Mouse (Mus musculus) midbrain, postnatal 0 days (tissue): Measurements from ENCODE around the gene Gm45753. TPM values are rescaled to one million over a fixed set of nuclear protein-coding genes. Genes with fewer than 3 reads are reported as not detected.

Experiments
- ATAC-seq: fragments of 200-750 bp; cut with Nextera tagmentation; 2 replicates; pipeline ENCODE4 v1.8.0; 2017; ENCODE audit warnings: moderate number of reproducible peaks, mild to moderate bottlenecking, moderate TSS enrichment, moderate library complexity; ENCODE audit not compliant: low FRiP score
- DNase-seq: peaks from one replicate; pipeline ENCODE4 v3.0.0-alpha.2; 2015; ENCODE audit warnings: low spot score
- H3K27ac ChIP-seq: fragments of 300-500 bp; sonication (generic); 2 replicates; pipeline ENCODE4 v1.5.1; 2014; ENCODE audit warnings: low read depth, mild to moderate bottlenecking, low read length, mixed read lengths
- H3K27me3 ChIP-seq: fragments of 300-500 bp; sonication (generic); 2 replicates; pipeline ENCODE4 v1.6.1; 2014; ENCODE audit warnings: low read length, control low read depth, mixed read lengths; ENCODE audit not compliant: insufficient read depth
- H3K36me3 ChIP-seq: fragments of 300-500 bp; sonication (generic); 2 replicates; pipeline ENCODE4 v1.6.1; 2014; ENCODE audit warnings: low read length, control low read depth, mixed read lengths; ENCODE audit not compliant: insufficient read depth
- H3K4me1 ChIP-seq: fragments of 300-500 bp; sonication (generic); 2 replicates; pipeline ENCODE4 v1.6.1; 2014; ENCODE audit warnings: mild to moderate bottlenecking, control low read depth, antibody characterized with exemption, low read length, mixed read lengths; ENCODE audit not compliant: insufficient read depth
- H3K4me2 ChIP-seq: fragments of 300-500 bp; sonication (generic); 2 replicates; pipeline ENCODE4 v1.6.1; 2014; ENCODE audit warnings: low read depth, mild to moderate bottlenecking, low read length, mixed read lengths; ENCODE audit not compliant: poor library complexity, severe bottlenecking
- H3K4me3 ChIP-seq: fragments of 300-500 bp; sonication (generic); 2 replicates; pipeline ENCODE4 v1.5.1; 2014; ENCODE audit warnings: low read depth, mild to moderate bottlenecking, low read length, moderate library complexity
- H3K9ac ChIP-seq: fragments of 300-500 bp; sonication (generic); replicated peaks from 2 replicates; pipeline ENCODE4 v1.6.1; 2014; ENCODE audit warnings: mild to moderate bottlenecking, low read length, moderate library complexity, mixed read lengths; ENCODE audit not compliant: poor library complexity, severe bottlenecking
- H3K9me3 ChIP-seq: fragments of 300-500 bp; sonication (generic); 2 replicates; pipeline ENCODE4 v1.6.1; 2016; ENCODE audit warnings: low read length, control low read depth
- CTCF ChIP-seq: IDR thresholded peaks from 2 replicates; pipeline ENCODE4 v1.5.1; 2016; ENCODE audit warnings: antibody characterized with exemption, mild to moderate bottlenecking
- WGBS: fragments of 180-500 bp; shearing (Covaris S2); extraction: QIAGEN DNeasy Blood & Tissue Kit; methylation state at CpG from one replicate; pipeline ENCODE4 v1.1.7; 2014; 5-methylcytosine and 5-hydroxymethylcytosine counted together
- polyA plus RNA-seq: library from polyadenylated mRNA; unstranded; fragments of >200 nt; fragmentation: Nextera tagmentation; extraction: Ambion mirVana; gene quantifications from 2 replicates; pipeline ENCODE4 v1.2.1, GENCODE M21; 2015
- total RNA-seq: library from RNA; depleted of rRNA; stranded (reverse); fragments of >200 nt; gene quantifications from 2 replicates; pipeline ENCODE4 v1.2.3, GENCODE M21; 2014

The Gm45753 gene
- total and polyA plus RNA-seq, 2 experiments from 2014 or later: not detected

GRCm38 (mm10) chr8:45320930-45321329, 12.7 kb upstream of the Gm45753 start:
- DNase-seq (no peak), ATAC-seq (no peak)
- TF ChIP-seq CTCF: no peak
- Histone ChIP-seq H3K27ac (no peak overlapping the region), H3K27me3 (no peaks in the 10 kb centered on the region), H3K9ac (no peak overlapping the region), H3K4me2 (no peak overlapping the region), H3K4me3 (no peak overlapping the region), H3K9me3 (no peaks in the 10 kb centered on the region), H3K36me3 (no peaks in the 10 kb centered on the region), H3K4me1 (no peaks in the 10 kb centered on the region)
- 66% methylated on average over 1 of the region's 1 CpGs for WGBS

- Histone ChIP-seq H3K36me3 (no peaks in the 10 kb centered on the region), H3K27me3 (no peaks in the 10 kb centered on the region), H3K4me3 (no peak overlapping the region), H3K9ac (no peak overlapping the region), H3K9me3 (no peaks in the 10 kb centered on the region), H3K4me1 (no peaks in the 10 kb centered on the region), H3K4me2 (no peak overlapping the region), H3K27ac (no peak overlapping the region)
- TF ChIP-seq CTCF: no peak
- DNase-seq (no peak), ATAC-seq (no peak)
- WGBS: 89% methylated on average over 4 of the region's 4 CpGs
Observed at GRCm38 (mm10) chr8:45310967-45311366, 2.7 kb upstream of the Gm45753 start.

- no peak for TF ChIP-seq CTCF
- no peak overlapping the region for H3K27ac ChIP-seq
- ATAC-seq: no peak
- H3K9me3 ChIP-seq: no peaks in the 10 kb centered on the region
- DNase-seq: no peak
- H3K4me3 ChIP-seq: no peak overlapping the region
- WGBS: 89% methylated on average over 1 of the region's 1 CpGs
- H3K4me1 ChIP-seq: no peaks in the 10 kb centered on the region
- no peaks in the 10 kb centered on the region for H3K27me3 ChIP-seq
- no peaks in the 10 kb centered on the region for H3K36me3 ChIP-seq
- no peak overlapping the region for H3K4me2 ChIP-seq
- no peak overlapping the region for H3K9ac ChIP-seq
Observed at GRCm38 (mm10) chr8:45305479-45305878, 2.8 kb downstream of the Gm45753 start.

DNA sequence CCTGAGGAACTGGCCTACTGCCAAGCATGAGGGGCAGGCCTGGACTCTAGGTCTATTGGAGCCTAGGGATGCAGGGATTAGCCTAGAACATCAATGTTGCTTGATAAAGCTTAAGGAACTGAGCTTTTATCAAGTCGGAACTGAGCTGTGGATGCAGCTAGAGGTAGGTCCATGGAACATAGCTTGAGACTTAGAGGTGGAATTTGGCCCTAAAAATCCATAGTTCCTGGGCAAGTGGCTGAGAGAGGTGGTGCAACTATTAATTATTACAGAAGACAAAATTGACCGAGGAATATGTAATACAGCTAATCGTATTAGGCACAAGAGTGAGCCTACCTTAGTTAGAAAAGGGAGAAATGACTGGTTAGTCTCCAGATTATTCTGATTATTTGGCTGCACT, 3.9 kb downstream of the Gm45753 start:
- Histone ChIP-seq H3K27ac (no peak overlapping the region), H3K4me2 (no peak overlapping the region), H3K9me3 (no peaks in the 10 kb centered on the region), H3K4me3 (no peak overlapping the region), H3K4me1 (no peaks in the 10 kb centered on the region), H3K9ac (no peak overlapping the region), H3K36me3 (no peaks in the 10 kb centered on the region), H3K27me3 (no peaks in the 10 kb centered on the region)
- ATAC-seq (no peak), DNase-seq (no peak)
- WGBS: 90% methylated on average over 3 of the region's 3 CpGs
- no peak for TF ChIP-seq CTCF

- Histone ChIP-seq H3K4me1 (no peaks in the 10 kb centered on the region), H3K4me2 (no peak overlapping the region), H3K36me3 (no peaks in the 10 kb centered on the region), H3K4me3 (no peak overlapping the region), H3K9ac (no peak overlapping the region), H3K9me3 (no peaks in the 10 kb centered on the region), H3K27ac (no peak overlapping the region), H3K27me3 (no peaks in the 10 kb centered on the region)
- DNase-seq: peak; percentile 22
- WGBS: 50% methylated on average over 8 of the region's 8 CpGs
- no peak for ATAC-seq
- no peak for TF ChIP-seq CTCF
Observed at GRCm38 (mm10) chr8:45302390-45302789, 5.9 kb downstream of the Gm45753 start.

DNA sequence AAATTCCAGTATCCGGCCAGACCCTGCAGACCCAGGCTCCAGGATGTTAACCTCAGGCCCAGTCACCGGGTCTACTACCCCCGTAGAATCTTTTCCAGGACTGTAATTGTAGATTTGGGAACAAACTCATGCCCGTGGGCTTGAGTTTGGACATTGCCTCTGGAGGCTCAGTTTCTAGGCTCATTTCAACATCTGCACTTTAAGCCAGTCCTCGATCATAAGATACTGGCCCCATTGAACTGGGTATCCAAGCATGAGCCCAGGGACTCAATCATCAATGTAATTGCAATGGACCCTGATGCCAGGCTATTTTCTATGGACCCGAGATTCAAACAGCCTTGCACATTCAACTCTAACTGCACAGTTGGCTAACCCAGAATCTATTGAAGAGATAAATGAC, 13.0 kb downstream of the Gm45753 start:
- Histone ChIP-seq H3K9me3 (no peaks in the 10 kb centered on the region), H3K4me3 (no peak overlapping the region), H3K9ac (no peak overlapping the region), H3K27ac (no peak overlapping the region), H3K27me3 (no peaks in the 10 kb centered on the region), H3K36me3 (no peaks in the 10 kb centered on the region), H3K4me1 (no peaks in the 10 kb centered on the region), H3K4me2 (no peak overlapping the region)
- DNase-seq (no peak), ATAC-seq (no peak)
- WGBS: 92% methylated on average over 6 of the region's 6 CpGs
- no peak for TF ChIP-seq CTCF
